9 mouse cellular contexts compared by ENCODE assay signal in genomic region chr5:129602071-129602487, GRCm38 (mm10). TPM values are rescaled to one million over a fixed set of nuclear protein-coding genes. Genes with fewer than 3 reads are reported as not detected.
DNase-seq lines count a peak whose midpoint lies in the region; ATAC-seq and TF ChIP-seq lines count a peak whose summit lies in the region.
"Had no signal": no experiment of that assay in that cellular context is flagged by ENCODE, and none has a peak within 500 bp of the region (broad histone marks: within the 10 kb centered on the region; RNA-seq: fewer than 3 reads in every experiment).

No protein-coding gene starts in this region.

- no peak overlapping the region for H3K27ac ChIP-seq in hindbrain, postnatal 0 days
- no peak overlapping the region for H3K27ac ChIP-seq in hindbrain, embryonic 13.5 days
- no peak overlapping the region for H3K27ac ChIP-seq in ES-Bruce4 (ENCODE audit: insufficient read depth, low read length)
- H3K27ac ChIP-seq in liver, adult 2 months (replicated peaks; ENCODE audit: insufficient read depth, low read depth, low read length), result no peak overlapping the region
- H3K27ac ChIP-seq: hindbrain, embryonic 15.5 days had no signal

- 44% methylated on average over 16 of the region's 16 CpGs for WGBS in hindbrain, postnatal 0 days
- WGBS in hindbrain, embryonic 13.5 days, result 40% methylated on average over 16 of the region's 16 CpGs
- WGBS in liver, adult 2 months, result 43% methylated on average over 16 of the region's 16 CpGs

- no peak for TF ChIP-seq POLR2A in ES-Bruce4 (IDR thresholded peaks at IDR 0.05; ENCODE audit: insufficient read depth, low read length)
- no peak for TF ChIP-seq POLR2A in liver, adult 2 months (IDR thresholded peaks at IDR 0.05; ENCODE audit: extremely low read depth, insufficient read depth, low read length)

- H3K4me3 ChIP-seq in hindbrain, postnatal 0 days (ENCODE audit: low read length), result no peak overlapping the region
- H3K4me3 ChIP-seq in hindbrain, embryonic 13.5 days, result no peak overlapping the region
- H3K4me3 ChIP-seq in ES-Bruce4 (ENCODE audit: low read depth, low read length), result peak overlapping the region; percentile 71
- H3K4me3 ChIP-seq in liver, adult 2 months (ENCODE audit: insufficient read depth, low read depth, low read length), result no peak overlapping the region
- H3K4me3 ChIP-seq: hindbrain, embryonic 15.5 days had no signal

- peaks cover 7% of the 10 kb centered on the region; the same call in 1 of the 2 replicates for H3K36me3 ChIP-seq in hindbrain, postnatal 0 days (ENCODE audit: insufficient read depth, low read length)
- H3K36me3 ChIP-seq in hindbrain, embryonic 13.5 days, result peaks cover 53% of the 10 kb centered on the region
- no peaks in the 10 kb centered on the region for H3K36me3 ChIP-seq in ES-Bruce4 (ENCODE audit: control insufficient read depth, insufficient read depth, low read length, poor library complexity, severe bottlenecking)
- no peaks in the 10 kb centered on the region for H3K36me3 ChIP-seq in liver, adult 2 months (ENCODE audit: control insufficient read depth, insufficient read depth, low read length)

- no peak for TF ChIP-seq EP300 in ES-Bruce4 (IDR thresholded peaks at IDR 0.05; ENCODE audit: insufficient read depth, low read depth, low read length)

- no peaks in the 10 kb centered on the region for H3K9me3 ChIP-seq in hindbrain, postnatal 0 days (ENCODE audit: low read length)
- H3K9me3 ChIP-seq in hindbrain, embryonic 13.5 days, result no peaks in the 10 kb centered on the region
- no peaks in the 10 kb centered on the region for H3K9me3 ChIP-seq in ES-Bruce4 (replicated peaks; ENCODE audit: control insufficient read depth, insufficient read depth, low read length, poor library complexity, severe bottlenecking)
- H3K9me3 ChIP-seq: hindbrain, embryonic 15.5 days had no signal

- no peak for DNase-seq in hindbrain, postnatal 0 days (ENCODE audit: low spot score)
- DNase-seq in c-Kit-positive CD71-positive TER-119-positive erythroid progenitor cells, embryonic 14.5 days (ENCODE audit: low spot score), result peak; percentile 32
- no peak for DNase-seq in liver, adult 2 months (ENCODE audit: extremely low read depth, low read depth, low spot score)
- DNase-seq in spleen, postnatal 4 days (ENCODE audit: low spot score in 2 of 2), result no peak
- no peak for DNase-seq in cerebellum, adult 11 months
- DNase-seq in adipocyte (ENCODE audit: low spot score), result no peak

- H3K79me2 ChIP-seq in liver, adult 2 months (ENCODE audit: control insufficient read depth, insufficient read depth, low read length), result no peaks in the 10 kb centered on the region

- peak; percentile 47 for TF ChIP-seq CTCF in hindbrain, postnatal 0 days (IDR thresholded peaks at IDR 0.05; ENCODE audit: low read depth)
- peak; percentile 59 for TF ChIP-seq CTCF in ES-Bruce4 (IDR thresholded peaks at IDR 0.05; ENCODE audit: low read depth, low read length)
- TF ChIP-seq CTCF in liver, adult 2 months (IDR thresholded peaks at IDR 0.05; ENCODE audit: low read depth, low read length), result peak; percentile 42

- no peak overlapping the region for H3K9ac ChIP-seq in hindbrain, postnatal 0 days (replicated peaks; ENCODE audit: low read length)
- no peak overlapping the region for H3K9ac ChIP-seq in hindbrain, embryonic 13.5 days
- no peak overlapping the region for H3K9ac ChIP-seq in ES-Bruce4 (ENCODE audit: low read depth, poor library complexity, severe bottlenecking)
- no peak overlapping the region for H3K9ac ChIP-seq in liver, adult 2 months (ENCODE audit: low read depth, low read length)
- H3K9ac ChIP-seq: hindbrain, embryonic 15.5 days had no signal

- H3K27me3 ChIP-seq in hindbrain, postnatal 0 days (ENCODE audit: insufficient read depth, low read length), result no peaks in the 10 kb centered on the region
- H3K27me3 ChIP-seq in hindbrain, embryonic 13.5 days, result no peaks in the 10 kb centered on the region
- H3K27me3 ChIP-seq in ES-Bruce4 (ENCODE audit: control insufficient read depth, insufficient read depth, low read length, poor library complexity, severe bottlenecking), result no peaks in the 10 kb centered on the region
- no peaks in the 10 kb centered on the region for H3K27me3 ChIP-seq in liver, adult 2 months (ENCODE audit: control insufficient read depth, insufficient read depth, low read length)
- H3K27me3 ChIP-seq: hindbrain, embryonic 15.5 days had no signal

- H3K4me1 ChIP-seq in hindbrain, postnatal 0 days (ENCODE audit: insufficient read depth, low read length), result no peaks in the 10 kb centered on the region
- no peaks in the 10 kb centered on the region for H3K4me1 ChIP-seq in hindbrain, embryonic 13.5 days (replicated peaks)
- no peaks in the 10 kb centered on the region for H3K4me1 ChIP-seq in ES-Bruce4 (ENCODE audit: control insufficient read depth, insufficient read depth, low read length)
- H3K4me1 ChIP-seq in liver, adult 2 months (ENCODE audit: control insufficient read depth, insufficient read depth, low read length), result no peaks in the 10 kb centered on the region
- H3K4me1 ChIP-seq: hindbrain, embryonic 15.5 days had no signal

- H3K4me2 ChIP-seq in hindbrain, postnatal 0 days (ENCODE audit: low read depth, low read length), result no peak overlapping the region
- no peak overlapping the region for H3K4me2 ChIP-seq in hindbrain, embryonic 13.5 days
- H3K4me2 ChIP-seq: hindbrain, embryonic 15.5 days had no signal

- 0 out of 2 replicates have a peak, but pooled peaks have one; percentile 12 for ATAC-seq in hindbrain, postnatal 0 days
- no peak for ATAC-seq in hindbrain, embryonic 13.5 days (ENCODE audit: low FRiP score)

RNA-seq across cellular contexts. Expression of gene Mmp17, which starts 18.1 kb away (rescaled TPM):
- total RNA-seq in hindbrain, postnatal 0 days (2014; rRNA removed), result 24.0 and 26.5 TPM in 2 replicates
- 7.4 and 8.0 TPM in 2 replicates for polyA plus RNA-seq in hindbrain, postnatal 0 days (2015; fragmentation: Nextera tagmentation; extraction: Ambion mirVana)
- polyA plus RNA-seq in hindbrain, embryonic 13.5 days (2015; fragmentation: Nextera tagmentation; extraction: Ambion mirVana), result 5.2 and 7.5 TPM in 2 replicates
- 5.9 and 6.9 TPM in 2 replicates for polyA plus RNA-seq in ES-Bruce4 (2011; ENCODE audit: insufficient read depth, insufficient read length, low read depth, missing spikeins)
- 0.09 and 0.20 TPM in 2 replicates for total RNA-seq in liver, adult 2 months (2014; rRNA removed)
- polyA plus RNA-seq in liver, adult 2 months (2012; rRNA removed), result 0.26 and 0.31 TPM in 2 replicates
